Mouse (Mus musculus): ENCODE data around the gene Ttc16.

Ttc16 gene

DNA sequence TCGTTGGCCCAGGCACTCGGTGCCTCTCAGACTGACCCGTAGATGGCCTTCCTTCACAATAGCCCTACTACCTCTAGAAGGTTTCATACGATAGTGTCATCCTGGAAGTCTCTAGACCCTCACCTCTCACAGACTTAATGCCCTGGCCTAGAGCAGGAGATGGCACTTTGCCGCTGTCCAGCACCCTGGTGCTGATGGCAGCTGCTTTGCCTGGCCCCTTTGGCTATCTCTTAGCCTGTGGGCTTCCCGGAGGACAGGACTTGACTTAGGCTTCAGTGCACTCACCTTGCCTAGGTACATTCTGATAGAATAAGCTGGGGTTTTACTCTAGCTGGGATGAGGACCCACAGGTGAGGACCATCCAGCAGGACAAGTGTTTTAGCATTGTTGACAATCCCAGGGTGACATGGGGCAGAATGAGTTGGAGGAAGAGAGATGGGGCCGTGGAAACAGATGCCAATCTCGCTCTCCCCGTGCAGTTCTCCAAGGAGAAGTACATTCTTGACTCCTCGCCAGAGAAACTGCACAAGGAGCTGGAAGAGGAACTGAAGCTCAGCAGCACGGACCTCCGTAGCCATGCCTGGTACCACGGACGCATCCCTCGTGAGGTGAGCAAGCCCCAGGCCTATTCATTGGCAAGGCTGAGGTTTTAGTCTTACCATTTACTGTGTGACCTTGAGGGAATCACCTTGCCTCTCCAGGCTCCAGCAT lies 31.0 kb downstream of the Ttc16 start:
- no peak for DNase-seq (ENCODE audit: low read depth)

DNA sequence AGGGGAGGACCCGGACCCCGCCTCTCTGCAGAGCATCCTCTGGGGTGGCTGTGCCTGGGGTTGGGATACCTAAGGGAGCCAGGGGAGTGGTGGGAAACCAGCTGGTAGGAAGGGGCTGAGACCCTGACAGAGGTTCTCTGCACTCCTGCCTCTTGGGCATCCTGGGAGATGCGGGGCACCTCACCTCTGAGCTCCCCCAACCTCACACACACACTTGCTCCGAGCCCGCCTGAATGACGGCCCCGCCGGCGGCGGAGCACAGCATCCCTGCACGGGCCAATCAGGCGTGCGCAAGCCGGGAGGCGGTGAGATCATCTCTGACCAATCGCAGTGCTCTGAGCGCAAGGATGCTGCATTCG lies 33.3 kb downstream of the Ttc16 start:
- DNase-seq (ENCODE audit: low read depth): no peak

DNA sequence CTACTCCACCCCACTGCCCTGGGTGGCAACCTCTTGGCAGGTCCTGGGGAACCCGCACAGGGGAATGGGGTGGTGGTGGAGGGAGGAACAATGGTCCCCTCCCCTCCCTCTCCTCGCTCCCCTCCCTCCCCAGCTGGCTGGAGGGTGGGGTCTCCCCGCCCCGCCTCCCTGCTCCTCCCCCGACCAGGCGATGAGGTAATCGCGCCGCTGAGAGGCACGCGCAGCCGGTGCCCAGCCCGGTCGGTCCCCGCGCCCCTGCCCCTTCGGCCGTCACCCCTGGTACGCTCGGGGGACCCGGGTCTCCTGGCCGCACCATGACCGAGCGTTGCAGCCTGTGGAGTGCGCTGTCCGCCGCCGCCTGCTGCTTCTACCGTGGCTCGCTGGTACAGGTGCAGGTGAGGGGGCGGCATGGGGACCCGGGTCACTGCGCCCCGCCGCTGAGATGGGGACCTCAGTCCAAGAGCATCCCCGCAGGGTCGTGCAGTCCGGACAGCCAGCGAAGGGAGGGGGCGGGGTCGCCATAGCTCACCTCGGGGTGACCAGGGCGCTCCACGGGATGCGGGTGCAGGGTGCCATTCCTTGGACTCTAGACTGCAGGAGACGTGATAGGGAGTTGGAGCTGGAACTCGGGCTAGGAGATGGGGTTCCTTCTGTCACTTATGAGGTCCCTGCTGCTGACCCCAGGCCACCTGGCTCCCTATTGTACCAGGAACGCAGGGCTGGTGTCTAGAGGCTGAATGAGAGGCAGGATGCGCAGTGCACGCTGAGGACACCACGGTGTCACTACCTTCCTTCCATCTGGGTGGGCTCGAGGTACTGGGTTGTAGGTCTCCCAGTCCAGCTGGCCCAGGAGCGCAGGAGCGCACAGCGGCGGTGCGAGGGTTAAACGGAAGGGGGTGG lies 33.9 kb downstream of the Ttc16 start:
- DNase-seq (ENCODE audit: low read depth): no peak

DNA sequence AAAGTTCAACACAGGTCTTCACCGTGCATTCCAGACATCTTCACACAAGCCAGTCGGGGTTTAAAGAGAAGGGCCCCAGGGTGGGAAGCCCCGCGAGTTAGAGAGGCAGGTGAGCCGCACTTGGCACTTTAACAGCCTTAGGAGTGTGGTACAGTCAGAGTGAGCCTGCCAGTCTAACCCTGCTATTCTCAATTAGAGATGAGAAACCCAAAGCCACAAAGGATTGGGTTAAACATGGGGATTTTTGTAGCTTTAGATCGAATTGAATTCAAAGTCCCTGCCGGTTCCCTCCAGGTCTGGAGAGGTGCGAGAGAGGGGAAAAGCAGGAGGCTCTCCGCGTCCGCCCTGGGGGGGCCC lies 34.5 kb downstream of the Ttc16 start, which contains the start of gene 6330409D20Rik:
TSS of gene 6330409D20Rik (minus strand) at position 101 of the 357 bp plus-strand sequence.
- no peak for DNase-seq (ENCODE audit: low read depth)

DNA sequence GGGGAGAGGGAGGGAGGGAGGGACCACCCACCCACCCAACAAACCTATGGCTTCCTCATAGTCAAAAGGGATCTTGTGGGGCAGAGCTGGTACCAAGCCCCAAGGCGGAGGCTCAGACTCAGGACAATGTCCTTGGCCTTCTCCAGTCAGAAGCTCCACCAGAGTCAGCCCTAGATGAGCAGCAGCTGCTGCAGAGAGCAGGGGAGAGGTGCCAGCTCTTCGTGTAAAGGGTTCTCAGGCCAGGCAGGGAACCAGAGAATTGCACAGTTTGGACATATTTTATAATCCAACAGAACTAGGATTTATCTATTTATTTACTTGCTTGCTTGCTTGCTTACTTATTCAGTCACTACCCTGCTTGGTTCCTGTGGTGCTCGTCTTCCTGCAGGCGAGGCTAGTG lies 36.1 kb downstream of the Ttc16 start:
- no peak for DNase-seq (ENCODE audit: low read depth)

DNA sequence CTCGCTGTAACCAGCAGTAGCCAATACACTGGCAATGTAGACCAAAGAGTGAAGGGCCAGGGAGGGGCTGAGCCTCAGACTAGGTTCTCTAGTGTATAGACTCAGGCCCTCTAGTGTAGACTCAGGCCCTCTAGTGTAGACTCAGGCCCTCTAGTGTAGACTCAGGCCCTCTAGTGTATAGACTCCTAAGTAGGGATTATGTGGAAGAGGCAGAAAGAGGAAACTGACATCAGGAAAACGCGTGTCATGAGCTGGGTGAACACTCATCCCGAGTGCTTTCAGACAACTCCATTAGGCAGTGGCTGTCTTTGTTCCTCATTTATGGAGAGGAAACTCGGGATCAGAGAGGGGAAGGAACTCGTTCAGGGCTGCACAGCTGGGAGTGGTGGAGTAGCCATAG lies 38.4 kb downstream of the Ttc16 start:
- no peak for DNase-seq (ENCODE audit: low read depth)

DNA sequence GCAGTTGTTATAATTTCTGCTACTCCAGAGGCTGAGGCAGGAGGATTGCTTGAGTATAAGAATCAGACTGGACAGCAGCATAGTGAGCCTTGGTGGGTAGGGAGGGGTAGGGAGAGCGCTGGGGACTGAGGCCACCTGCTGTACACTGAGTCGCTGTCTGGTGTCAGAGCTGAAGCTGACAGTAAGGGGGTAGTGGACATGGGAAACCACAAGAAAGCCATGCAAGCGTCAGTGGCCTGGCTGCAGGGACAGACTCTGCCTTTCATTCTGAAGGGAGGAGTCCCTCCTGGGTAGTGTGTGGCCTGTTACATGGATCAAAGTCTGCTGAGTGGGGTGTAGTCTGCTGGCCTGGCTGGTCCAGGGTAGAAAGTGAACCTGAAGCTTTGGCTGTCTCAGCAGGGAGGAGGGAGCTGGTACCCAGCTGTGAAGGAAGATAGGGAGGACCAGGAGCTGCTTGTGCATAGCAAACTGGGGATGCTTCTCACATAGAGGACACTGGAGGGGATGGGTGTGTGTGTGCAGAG lies 39.1 kb downstream of the Ttc16 start:
- no peak for DNase-seq (ENCODE audit: low read depth)

DNA sequence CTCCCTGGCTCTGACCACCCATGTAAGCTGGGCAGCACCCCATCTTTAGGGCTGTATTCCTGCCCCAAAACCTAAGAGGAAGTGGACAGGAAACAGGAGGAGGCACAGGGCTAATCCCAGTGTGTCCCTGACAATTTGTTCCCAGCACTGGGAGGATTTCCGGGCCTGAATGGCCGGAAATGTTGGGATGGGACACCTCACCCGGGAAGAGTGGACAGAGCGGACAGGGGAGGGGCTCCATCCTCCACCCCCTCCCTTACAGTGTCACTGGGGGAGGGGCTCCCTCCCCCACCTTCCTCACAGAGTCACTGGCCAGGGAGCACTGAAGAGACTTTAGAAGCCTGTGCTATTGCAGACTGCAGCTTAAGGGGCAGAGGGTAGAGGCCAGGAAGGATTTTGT lies 40.5 kb downstream of the Ttc16 start:
- DNase-seq (ENCODE audit: low read depth): no peak

DNA sequence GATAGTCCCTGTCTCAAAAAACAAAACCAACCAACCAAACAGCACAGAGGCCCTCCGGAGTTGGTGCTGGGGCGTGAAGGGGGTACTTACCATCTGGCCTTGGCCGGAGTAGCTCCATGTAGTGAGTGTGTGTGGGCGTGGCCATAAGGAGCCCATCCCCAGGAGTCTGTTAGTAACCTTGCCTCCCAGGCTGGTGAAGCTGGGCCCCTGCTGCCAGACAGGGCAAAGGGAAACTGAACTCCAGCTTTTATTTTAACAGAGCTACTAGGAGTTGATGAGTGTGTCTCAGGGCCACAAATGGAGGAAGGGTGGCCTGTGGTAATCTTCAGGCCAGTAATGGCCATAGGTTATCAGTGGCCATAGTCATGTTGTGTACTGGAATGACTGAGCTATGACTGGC lies 41.0 kb downstream of the Ttc16 start:
- DNase-seq (ENCODE audit: low read depth): no peak

DNA sequence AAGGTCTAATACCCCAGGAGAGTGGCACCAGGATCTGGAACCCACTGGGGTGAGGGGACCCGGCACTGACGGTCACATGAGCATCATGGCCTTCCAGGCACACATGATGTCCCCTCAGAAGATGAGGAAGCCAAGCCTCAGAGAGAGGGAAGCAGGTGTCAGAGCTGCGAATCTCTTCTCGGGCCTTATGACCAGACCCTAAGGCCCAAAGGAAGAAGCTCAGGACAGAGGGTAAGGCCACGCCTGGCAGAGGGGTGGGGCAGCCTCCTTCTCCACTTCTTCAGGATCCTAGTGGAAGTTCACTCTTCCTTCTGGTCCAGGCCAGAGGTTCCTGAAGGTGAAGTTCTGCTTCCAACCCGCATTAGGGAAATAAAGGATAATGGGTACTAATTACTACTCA lies 42.7 kb downstream of the Ttc16 start:
- no peak for DNase-seq (ENCODE audit: low read depth)

DNA sequence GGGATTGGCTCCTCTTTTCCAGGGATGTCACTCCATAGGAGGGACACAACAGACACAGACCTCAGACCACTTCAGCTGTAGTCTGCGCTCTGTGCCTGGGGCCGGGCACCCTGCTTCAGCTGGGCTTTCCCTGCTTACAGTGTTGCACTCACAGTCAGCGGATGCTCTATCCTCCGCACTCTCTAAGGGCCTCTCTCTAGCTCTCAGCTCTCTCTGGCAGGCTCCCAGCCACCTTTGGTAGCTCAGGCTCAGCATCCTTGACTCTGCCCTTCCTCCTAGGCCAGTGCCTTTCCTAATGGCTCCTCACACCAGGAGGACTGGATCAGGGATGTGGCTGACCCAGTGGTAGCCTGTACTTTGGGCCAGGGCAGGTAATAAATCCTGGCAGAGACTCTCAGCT lies 43.5 kb downstream of the Ttc16 start:
- DNase-seq (ENCODE audit: low read depth): no peak

DNA sequence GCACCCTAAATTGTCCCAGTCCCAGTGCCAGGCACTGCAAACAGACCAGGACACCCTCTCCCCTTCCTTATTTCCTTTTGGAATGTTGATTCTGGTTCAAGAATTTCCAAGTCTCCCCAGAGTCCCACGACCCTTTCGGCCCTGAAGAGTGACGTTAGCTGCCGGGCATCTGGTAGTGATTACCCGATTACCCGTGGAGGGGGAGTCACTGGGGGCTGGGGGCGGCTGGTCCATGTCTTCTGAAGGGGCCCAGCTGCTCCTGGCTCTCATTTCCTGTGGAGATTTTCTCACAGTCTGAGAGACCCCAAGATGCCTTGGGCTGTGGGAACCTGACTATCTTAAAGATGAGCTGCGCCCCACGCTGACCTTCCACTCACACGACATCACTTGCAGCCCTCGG lies 44.6 kb downstream of the Ttc16 start:
- DNase-seq (ENCODE audit: low read depth): no peak

DNA sequence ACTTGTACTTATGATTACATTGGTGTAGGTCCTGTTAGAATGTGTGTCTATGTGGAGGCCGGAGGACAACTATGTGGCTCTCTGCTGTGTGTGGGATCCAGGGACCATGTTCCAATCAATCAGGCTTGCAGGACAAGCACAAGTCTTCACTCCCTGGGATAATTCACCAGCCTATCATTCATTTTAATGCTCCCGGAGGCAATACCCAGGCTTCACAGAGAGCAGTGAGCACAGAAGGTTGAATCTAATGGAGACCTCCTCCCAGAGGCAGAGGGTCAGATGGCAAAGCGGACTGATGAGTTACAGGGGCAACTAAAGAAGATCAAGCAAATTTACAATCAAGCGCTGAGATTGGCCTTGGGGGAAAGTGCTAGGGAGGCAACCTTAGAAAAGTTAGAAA lies 45.9 kb downstream of the Ttc16 start:
- DNase-seq (ENCODE audit: low read depth): no peak

DNA sequence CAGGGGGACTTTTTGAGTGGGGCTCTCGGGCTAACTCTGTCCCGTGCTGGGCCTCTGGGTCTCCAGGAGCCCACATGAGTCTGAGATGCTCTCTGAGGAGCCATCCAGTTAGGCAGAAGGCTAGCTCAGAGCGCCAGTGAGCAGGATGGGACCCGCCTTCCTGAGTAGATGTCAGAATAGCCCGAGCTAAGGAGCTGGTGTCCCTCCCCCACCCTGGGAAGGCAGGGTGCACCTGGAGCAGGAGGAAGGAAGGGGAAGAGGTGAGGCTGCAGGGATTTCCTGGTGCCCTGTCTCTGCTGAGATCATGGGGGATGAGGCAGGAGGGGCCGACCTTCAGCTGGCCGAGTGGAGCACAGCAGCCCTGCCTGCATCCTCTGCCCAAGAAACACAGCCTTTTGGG lies 47.0 kb downstream of the Ttc16 start:
- DNase-seq (ENCODE audit: low read depth): no peak

DNA sequence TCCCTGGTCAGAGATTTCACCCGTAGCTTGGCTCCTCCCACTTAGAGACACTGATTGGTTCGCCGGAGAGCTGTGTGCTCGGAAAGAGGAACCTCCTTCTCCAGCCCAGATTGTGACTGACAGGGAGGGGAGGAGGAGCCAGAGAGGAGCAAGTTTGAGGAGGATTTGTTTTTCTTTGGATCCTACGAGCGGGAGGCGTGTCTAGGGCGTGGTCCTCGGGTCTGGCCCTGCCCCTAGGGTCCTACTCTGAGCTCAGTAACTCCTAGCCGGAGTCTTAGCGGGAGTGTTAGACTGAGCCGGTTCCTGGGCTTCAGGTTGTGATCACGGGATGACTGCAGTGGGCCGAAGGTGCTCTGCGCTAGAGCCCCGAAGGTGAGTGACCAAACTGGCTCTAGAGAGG lies 48.0 kb downstream of the Ttc16 start:
- DNase-seq (ENCODE audit: low read depth): peak; percentile 92

DNA sequence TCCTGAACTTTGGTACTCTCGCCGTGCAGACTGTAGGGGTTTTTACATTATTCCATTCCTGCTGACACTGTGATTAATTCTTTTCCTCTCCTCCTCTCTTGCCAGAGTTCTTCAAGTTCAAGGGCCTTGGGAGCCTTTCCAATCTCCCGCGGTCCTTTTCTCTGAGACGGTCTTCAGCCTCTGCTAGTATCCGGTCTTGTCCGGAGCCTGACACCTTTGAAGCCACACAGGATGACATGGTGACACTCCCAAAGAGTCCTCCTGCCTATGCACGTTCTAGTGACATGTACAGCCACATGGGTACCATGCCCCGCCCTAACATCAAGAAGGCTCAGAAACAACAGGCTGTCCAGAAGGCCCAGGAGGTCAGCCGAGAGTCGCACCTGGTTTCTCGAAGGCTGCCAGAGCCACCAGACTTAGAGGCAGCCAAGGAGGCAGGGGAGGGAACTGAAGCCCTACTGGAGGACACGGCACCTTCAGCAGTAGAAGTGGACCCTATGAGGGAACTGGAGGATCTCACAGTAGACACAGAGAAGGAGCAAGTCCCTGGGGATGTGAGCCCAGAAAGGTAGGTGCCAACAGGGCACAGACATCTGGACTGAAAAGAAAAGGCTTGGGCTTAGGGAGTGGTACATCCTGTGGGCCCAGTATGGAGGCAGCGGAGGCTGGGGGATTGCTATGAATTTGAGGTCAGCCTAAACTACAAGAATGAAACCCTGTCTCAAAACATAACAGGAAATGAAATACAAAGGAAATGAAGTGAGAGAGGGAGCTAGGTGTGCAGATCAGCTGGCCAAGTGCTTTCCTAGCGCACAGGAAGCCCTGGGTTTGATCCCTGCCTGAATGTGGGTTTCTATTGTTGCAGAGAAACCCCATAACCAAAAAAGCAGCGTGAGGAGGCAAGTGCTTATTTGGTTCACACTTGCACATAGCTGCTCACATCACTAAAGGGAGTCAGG lies 50.3 kb downstream of the Ttc16 start:
- no peak for DNase-seq (ENCODE audit: low read depth)

DNA sequence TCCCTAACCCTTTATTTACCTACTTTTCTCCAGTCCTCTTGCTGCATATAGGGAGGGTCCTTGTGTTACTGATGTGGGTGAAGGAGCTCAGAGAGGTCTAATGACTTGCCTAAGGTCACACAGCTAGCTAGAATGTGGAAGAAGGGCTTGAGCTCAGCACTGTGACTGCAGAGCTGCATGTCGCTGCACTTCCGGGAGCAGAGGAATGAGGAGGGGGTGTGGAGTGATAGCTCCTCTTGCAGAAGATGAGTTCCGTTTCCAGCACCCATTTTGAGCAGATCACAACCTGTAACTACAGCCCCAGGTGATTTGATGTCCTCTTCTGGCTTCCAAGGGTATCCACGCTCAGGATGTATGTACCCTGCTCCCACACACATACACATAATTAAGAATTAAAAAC lies 51.3 kb downstream of the Ttc16 start:
- no peak for DNase-seq (ENCODE audit: low read depth)

DNA sequence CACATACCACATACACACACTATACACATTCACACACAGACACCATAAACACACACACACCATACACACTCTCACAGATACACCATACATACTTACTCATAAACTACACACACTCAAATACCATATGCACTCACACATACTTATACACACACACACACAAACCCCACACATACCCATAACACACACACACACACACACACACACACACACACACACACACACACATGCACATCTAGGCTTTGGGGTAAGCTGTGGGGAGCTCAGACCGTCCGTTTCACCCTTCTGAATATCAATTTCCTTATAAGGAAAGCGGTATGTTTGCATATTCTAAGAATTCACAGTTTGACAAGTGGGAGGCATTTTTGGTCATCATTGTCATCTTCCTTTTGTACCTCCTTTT lies 52.9 kb downstream of the Ttc16 start:
- DNase-seq (ENCODE audit: low read depth): no peak

DNA sequence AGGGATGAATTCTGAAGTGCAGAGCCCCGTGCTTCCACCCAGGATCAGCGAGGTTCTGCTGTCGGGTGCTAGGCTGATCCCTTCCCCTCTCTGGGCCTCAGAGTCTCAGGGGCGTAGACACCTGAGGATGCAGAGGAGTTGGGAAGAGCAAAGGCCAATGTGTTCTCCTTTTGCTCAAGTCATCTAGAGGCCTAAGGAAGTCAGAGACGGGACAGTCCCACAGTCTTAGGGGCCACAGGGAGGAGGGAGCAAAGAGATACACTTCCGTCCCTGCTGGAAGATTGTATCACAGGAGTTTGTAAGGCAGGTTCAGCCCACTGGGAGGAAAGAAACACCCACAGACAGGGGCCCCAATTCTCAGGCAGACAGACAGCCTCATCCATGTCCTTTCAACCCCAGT lies 53.4 kb downstream of the Ttc16 start:
- no peak for DNase-seq (ENCODE audit: low read depth)

DNA sequence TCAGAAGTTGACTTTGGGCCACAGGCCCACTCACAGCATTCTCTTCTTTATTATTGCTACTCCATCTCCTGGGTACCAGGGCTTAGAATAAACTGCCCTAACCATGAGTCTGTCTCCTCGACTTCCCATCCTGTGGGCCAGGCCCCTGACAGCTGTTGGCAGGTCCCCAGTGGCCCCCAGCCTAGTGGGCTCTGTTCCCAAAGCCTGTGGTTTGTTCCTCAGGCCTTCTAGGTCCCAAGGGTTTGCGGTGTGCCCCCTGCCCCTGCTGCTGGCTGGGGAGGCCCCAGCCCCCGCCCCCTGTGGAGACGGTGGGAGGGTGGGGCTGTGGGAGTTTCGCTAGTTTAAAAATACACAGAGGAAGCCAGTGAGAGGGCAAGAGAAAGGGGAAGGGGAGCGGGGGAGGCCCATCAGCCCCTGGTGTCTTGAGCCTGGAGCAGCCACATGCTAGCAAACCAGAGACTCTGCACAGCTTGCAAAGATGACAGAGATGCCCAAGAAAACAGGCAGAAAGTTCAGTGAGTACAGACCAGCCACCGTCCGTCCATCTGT lies 54.7 kb downstream of the Ttc16 start, which contains the start of gene Sh2d3c:
TSS of gene Sh2d3c (plus strand) at position 375 of the 549 bp plus-strand sequence.
- DNase-seq (ENCODE audit: low read depth): peak; percentile 44

DNA sequence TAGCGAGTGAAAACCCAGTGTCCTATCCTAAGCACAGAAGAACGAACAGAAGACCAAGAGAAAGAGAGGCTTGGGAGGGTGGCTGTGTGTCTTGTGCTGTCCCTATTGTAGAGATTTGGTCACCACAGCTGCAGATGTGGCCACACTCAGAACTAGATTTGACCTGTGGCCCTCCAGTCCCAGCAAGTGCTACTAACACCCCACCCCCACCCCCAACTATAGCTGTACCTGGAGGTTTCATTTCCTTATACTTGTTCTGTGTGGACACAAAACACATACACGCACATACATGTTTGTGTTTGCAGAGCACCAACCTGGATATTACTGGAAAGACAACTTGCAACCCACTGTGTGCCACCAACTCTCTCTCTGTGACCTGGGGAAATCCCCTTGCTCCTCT lies 55.4 kb downstream of the Ttc16 start:
- DNase-seq (ENCODE audit: low read depth): no peak

DNA sequence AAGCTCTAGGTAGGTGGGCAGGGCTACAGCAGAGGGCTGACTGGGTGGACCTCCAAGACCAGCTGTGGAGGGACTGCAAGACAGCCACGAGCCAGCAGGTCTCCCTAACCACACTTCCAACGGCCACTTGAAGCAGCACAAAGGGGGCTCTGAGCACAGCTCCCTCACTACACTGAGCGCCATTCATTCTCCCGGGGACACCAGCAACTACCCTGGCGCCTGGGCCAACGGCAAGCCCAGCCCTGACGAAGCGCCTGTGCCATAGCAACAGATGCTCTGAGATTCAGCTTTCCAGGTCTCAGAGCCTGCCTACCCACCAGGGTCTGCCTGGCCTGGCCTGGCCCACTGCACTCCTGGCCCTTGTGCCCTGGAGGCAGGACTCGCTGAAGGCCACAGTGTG lies 56.7 kb downstream of the Ttc16 start:
- no peak for DNase-seq (ENCODE audit: low read depth)
